Mouse (Mus musculus) liver, embryonic 16.5 days (tissue): ENCODE measurements around the gene Romo1. TPM values are rescaled to one million over a fixed set of nuclear protein-coding genes. Genes with fewer than 3 reads are reported as not detected.
"Not testable (repeated sequence)": the region's sequence is repeated elsewhere in the genome, so short reads cannot be mapped to it uniquely, and the experiment has no call there.

Experiments used
- ATAC-seq: fragments of 200-750 bp; cut with Nextera tagmentation; 2 replicates; pipeline ENCODE4 v1.8.0; 2017; ENCODE audit warnings: low read depth, mild to moderate bottlenecking, moderate number of reproducible peaks, moderate library complexity
- H3K27ac ChIP-seq: fragments of 300-500 bp; sonication (generic); 2 replicates; pipeline ENCODE4 v1.5.1; 2014; ENCODE audit warnings: mild to moderate bottlenecking, low read length
- H3K27me3 ChIP-seq: fragments of 300-500 bp; sonication (generic); 2 replicates; pipeline ENCODE4 v1.6.1; 2014; ENCODE audit warnings: low read depth, low read length, mixed read lengths; ENCODE audit not compliant: control insufficient read depth, insufficient read depth
- H3K36me3 ChIP-seq: fragments of 300-500 bp; sonication (generic); 2 replicates; pipeline ENCODE4 v1.6.1; 2014; ENCODE audit warnings: mild to moderate bottlenecking; ENCODE audit not compliant: control insufficient read depth, insufficient read depth
- H3K4me1 ChIP-seq: fragments of 300-500 bp; sonication (generic); 2 replicates; pipeline ENCODE4 v1.6.1; 2014; ENCODE audit warnings: low read depth, low read length, mixed read lengths; ENCODE audit not compliant: control insufficient read depth
- H3K4me2 ChIP-seq: fragments of 300-500 bp; sonication (generic); 2 replicates; pipeline ENCODE4 v1.6.1; 2014; ENCODE audit warnings: low read depth, low read length, mixed read lengths
- H3K4me3 ChIP-seq: fragments of 300-500 bp; sonication (generic); 2 replicates; pipeline ENCODE4 v1.5.1; 2014; ENCODE audit warnings: low read depth, mild to moderate bottlenecking, low read length
- H3K9ac ChIP-seq: fragments of 300-500 bp; sonication (generic); 2 replicates; pipeline ENCODE4 v1.6.1; 2014; ENCODE audit warnings: low read depth, low read length
- H3K9me3 ChIP-seq: fragments of 300-500 bp; sonication (generic); replicated peaks from 2 replicates; pipeline ENCODE4 v1.6.1; 2016; ENCODE audit warnings: low read length; ENCODE audit not compliant: control insufficient read depth
- WGBS: fragments of 180-500 bp; shearing (Covaris S2); extraction: QIAGEN DNeasy Blood & Tissue Kit; methylation state at CpG from one replicate; pipeline ENCODE4 v1.1.7; 2014; ENCODE audit not compliant: insufficient replicate concordance; 5-methylcytosine and 5-hydroxymethylcytosine counted together
- polyA plus RNA-seq: library from polyadenylated mRNA; unstranded; fragments of >200 nt; fragmentation: Nextera tagmentation; extraction: Ambion mirVana; gene quantifications from 2 replicates; pipeline ENCODE4 v1.2.1, GENCODE M21; 2015

The Romo1 gene
- polyA plus RNA-seq, 1 experiment from 2014 or later = 180 TPM

- Histone ChIP-seq H3K4me1 (peaks cover 21% of the 10 kb centered on the region), H3K4me3 (peak overlapping the region; percentile 30), H3K36me3 (peaks cover 40% of the 10 kb centered on the region), H3K27ac (no peak overlapping the region), H3K9ac (no peak overlapping the region), H3K4me2 (peak overlapping the region; percentile 24; the same call in 1 of the 2 replicates), H3K27me3 (no peaks in the 10 kb centered on the region), H3K9me3 (no peaks in the 10 kb centered on the region)
- WGBS = 76% methylated on average over 6 of the region's 6 CpGs
- ATAC-seq = no peak
These were observed 33.2 kb downstream of the Romo1 start for GRCm38 (mm10) chr2:156177079-156177478.

GRCm38 (mm10) chr2:156177651-156178050 is 33.8 kb downstream of the Romo1 start:
- WGBS = 61% methylated on average over 7 of the region's 7 CpGs
- peak overlapping the region; percentile 43; the same call in 1 of the 2 replicates for H3K9ac ChIP-seq
- H3K4me3 ChIP-seq = peak overlapping the region; percentile 51
- H3K4me2 ChIP-seq = peak overlapping the region; percentile 65
- no peak for ATAC-seq
- H3K9me3 ChIP-seq = no peaks in the 10 kb centered on the region
- peaks cover 21% of the 10 kb centered on the region for H3K4me1 ChIP-seq
- peaks cover 36% of the 10 kb centered on the region for H3K36me3 ChIP-seq
- H3K27ac ChIP-seq = 0 out of 2 replicates have a peak overlapping the region, but pooled peaks have one; percentile 33
- no peaks in the 10 kb centered on the region for H3K27me3 ChIP-seq

GRCm38 (mm10) chr2:156179046-156179795 is 35.4 kb downstream of the Romo1 start:
- under 1% methylated on average over 46 of the region's 47 CpGs for WGBS
- H3K9ac ChIP-seq = peak overlapping the region; percentile 100
- H3K4me1 ChIP-seq = peaks cover 21% of the 10 kb centered on the region
- H3K9me3 ChIP-seq = no peaks in the 10 kb centered on the region
- H3K4me3 ChIP-seq = peak overlapping the region; percentile 93
- H3K36me3 ChIP-seq = peaks cover 27% of the 10 kb centered on the region
- H3K27me3 ChIP-seq = no peaks in the 10 kb centered on the region
- peak overlapping the region; percentile 79 for H3K4me2 ChIP-seq
- peak overlapping the region; percentile 98 for H3K27ac ChIP-seq
- ATAC-seq = peak; percentile 53

GRCm38 (mm10) chr2:156179796-156180093 is 35.9 kb downstream of the Romo1 start:
- under 1% methylated on average over 34 of the region's 41 CpGs for WGBS

GRCm38 (mm10) chr2:156180094-156180821 is 36.4 kb downstream of the Romo1 start, which contains the start of gene Rbm39:
Gene Rbm39, minus strand, starts transcription at chr2:156180238.
- Histone ChIP-seq H3K9ac (peak within 1 kb of the TSS; percentile 100), H3K27ac (peak within 1 kb of the TSS; percentile 98), H3K4me2 (peak within 1 kb of the TSS; percentile 89), H3K9me3 (no peaks in the 10 kb centered on the region), H3K27me3 (no peaks in the 10 kb centered on the region), H3K36me3 (peaks cover 19% of the 10 kb centered on the region), H3K4me3 (peak within 1 kb of the TSS; percentile 93), H3K4me1 (peaks cover 21% of the 10 kb centered on the region)
- under 1% methylated on average over 47 of the region's 47 CpGs for WGBS
- ATAC-seq = peak; percentile 92

More at GRCm38 (mm10) chr2:156179796-156180093, 35.9 kb downstream of the Romo1 start:
- H3K27ac ChIP-seq = peak overlapping the region; percentile 98
- peaks cover 22% of the 10 kb centered on the region for H3K36me3 ChIP-seq
- peaks cover 21% of the 10 kb centered on the region for H3K4me1 ChIP-seq
- no peaks in the 10 kb centered on the region for H3K9me3 ChIP-seq
- no peak overlapping the region for H3K4me2 ChIP-seq
- H3K4me3 ChIP-seq = peak overlapping the region; percentile 93
- H3K9ac ChIP-seq = peak overlapping the region; percentile 100
- H3K27me3 ChIP-seq = no peaks in the 10 kb centered on the region
- ATAC-seq = peak; percentile 32

GRCm38 (mm10) chr2:156180824-156181590 is 37.2 kb downstream of the Romo1 start:
- WGBS = 9% methylated on average over 8 of the region's 8 CpGs
- H3K4me1 ChIP-seq = peaks cover 21% of the 10 kb centered on the region
- H3K36me3 ChIP-seq = peaks cover 15% of the 10 kb centered on the region
- no peak for ATAC-seq
- H3K27me3 ChIP-seq = no peaks in the 10 kb centered on the region
- H3K4me3 ChIP-seq = peak overlapping the region; percentile 93
- H3K9ac ChIP-seq = peak overlapping the region; percentile 100
- H3K27ac ChIP-seq = peak overlapping the region; percentile 98
- peak overlapping the region; percentile 89 for H3K4me2 ChIP-seq
- no peaks in the 10 kb centered on the region for H3K9me3 ChIP-seq

GRCm38 (mm10) chr2:156181592-156181991 is 37.8 kb downstream of the Romo1 start:
- Histone ChIP-seq H3K4me2 (peak overlapping the region; percentile 89), H3K27ac (peak overlapping the region; percentile 98), H3K9ac (peak overlapping the region; percentile 100; the same call in 1 of the 2 replicates), H3K4me3 (peak overlapping the region; percentile 93), H3K4me1 (peaks cover 21% of the 10 kb centered on the region), H3K27me3 (no peaks in the 10 kb centered on the region), H3K36me3 (peaks cover 15% of the 10 kb centered on the region), H3K9me3 (no peaks in the 10 kb centered on the region)
- ATAC-seq = no peak
- 87% methylated on average over 2 of the region's 2 CpGs for WGBS

GRCm38 (mm10) chr2:156189241-156189640 is 45.4 kb downstream of the Romo1 start:
- not testable (repeated sequence) for H3K27me3 ChIP-seq, H3K4me1 ChIP-seq, H3K36me3 ChIP-seq, H3K9me3 ChIP-seq, H3K9ac ChIP-seq, ATAC-seq, H3K4me3 ChIP-seq, H3K4me2 ChIP-seq, H3K27ac ChIP-seq
- WGBS = 49% methylated on average over 7 of the region's 7 CpGs
